Mouse (Mus musculus) liver, embryonic 11.5 days (tissue): ENCODE results near the gene Sidt1. TPM values are rescaled to one million over a fixed set of nuclear protein-coding genes. Genes with fewer than 3 reads are reported as not detected.
A peak's percentile ranks its signal among the peaks of the same experiment; 100 is the strongest.

Experiments
- ATAC-seq: fragments of 200-750 bp; cut with Nextera tagmentation; replicated peaks from 2 replicates; pipeline ENCODE4 v1.8.0; 2017; ENCODE audit warnings: moderate number of reproducible peaks, mild to moderate bottlenecking, moderate TSS enrichment, moderate library complexity; ENCODE audit not compliant: low FRiP score
- DNase-seq: peaks from one replicate; pipeline ENCODE4 v3.0.0-alpha.2; 2017; ENCODE audit warnings: low spot score
- H3K27ac ChIP-seq: fragments of 300-500 bp; sonication (generic); 2 replicates; pipeline ENCODE4 v1.5.1; 2014; ENCODE audit warnings: mild to moderate bottlenecking, low read depth, low read length, control low read depth
- H3K27me3 ChIP-seq: fragments of 300-500 bp; sonication (generic); replicated peaks from 2 replicates; pipeline ENCODE4 v1.6.1; 2014; ENCODE audit warnings: low read length, mixed read lengths; ENCODE audit not compliant: control insufficient read depth, insufficient read depth
- H3K36me3 ChIP-seq: fragments of 300-500 bp; sonication (generic); 2 replicates; pipeline ENCODE4 v1.6.1; 2014; ENCODE audit warnings: mild to moderate bottlenecking, low read length, moderate library complexity, mixed read lengths; ENCODE audit not compliant: control insufficient read depth, insufficient read depth
- H3K4me1 ChIP-seq: fragments of 300-500 bp; sonication (generic); replicated peaks from 2 replicates; pipeline ENCODE4 v1.6.1; 2014; ENCODE audit warnings: low read length, mixed read lengths; ENCODE audit not compliant: control insufficient read depth, insufficient read depth
- H3K4me2 ChIP-seq: fragments of 300-500 bp; sonication (generic); 2 replicates; pipeline ENCODE4 v1.6.1; 2014; ENCODE audit warnings: mild to moderate bottlenecking, control low read depth, moderate library complexity
- H3K4me3 ChIP-seq: fragments of 300-500 bp; sonication (generic); 2 replicates; pipeline ENCODE4 v1.5.1; 2014; ENCODE audit warnings: low read depth, low read length, control low read depth
- H3K9ac ChIP-seq: fragments of 300-500 bp; sonication (generic); 2 replicates; pipeline ENCODE4 v1.6.1; 2014; ENCODE audit warnings: low read depth, low read length, control low read depth
- H3K9me3 ChIP-seq: fragments of 300-500 bp; sonication (generic); 2 replicates; pipeline ENCODE4 v1.6.1; 2016; ENCODE audit warnings: low read length, inconsistent platforms, mixed read lengths; ENCODE audit not compliant: control insufficient read depth
- WGBS: fragments of 180-500 bp; shearing (Covaris S2); extraction: QIAGEN DNeasy Blood & Tissue Kit; methylation state at CpG from one replicate; pipeline ENCODE4 v1.1.7; 2014; 5-methylcytosine and 5-hydroxymethylcytosine counted together
- polyA plus RNA-seq: library from polyadenylated mRNA; unstranded; fragments of >200 nt; fragmentation: Nextera tagmentation; extraction: Ambion mirVana; gene quantifications from 2 replicates; pipeline ENCODE4 v1.2.1, GENCODE M21; 2014

Gene Sidt1
- polyA plus RNA-seq, 1 experiment from 2014 or later = not detected

DNA sequence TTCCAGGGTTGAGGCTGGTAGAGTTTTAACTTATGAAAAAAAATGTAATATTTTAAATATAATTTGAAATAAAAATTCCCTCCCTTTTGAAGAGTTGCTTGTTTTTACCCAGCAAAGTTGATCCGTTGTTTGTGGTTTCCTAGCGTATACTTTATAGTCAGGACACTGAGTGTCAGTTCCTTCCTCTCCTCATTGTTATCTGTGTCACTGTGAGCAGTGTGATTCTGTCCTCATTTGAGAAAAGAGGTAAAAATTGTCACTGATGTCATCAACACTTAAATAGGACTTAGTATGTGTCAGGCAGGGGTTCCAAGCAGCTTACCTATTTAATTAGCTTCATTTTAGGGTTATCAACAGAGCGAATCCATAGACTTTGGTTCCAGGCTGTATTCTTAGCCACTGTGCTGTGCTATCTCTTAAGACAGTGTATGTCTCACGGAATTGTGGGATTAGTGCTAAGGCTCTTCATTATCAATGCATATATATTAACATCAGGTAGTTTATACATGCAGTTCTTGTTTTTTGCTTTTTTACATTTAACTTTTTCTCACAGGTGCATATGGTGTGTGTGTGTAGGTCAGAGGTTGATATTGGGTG is 16.9 kb upstream of the Sidt1 start:
- H3K36me3 ChIP-seq = no peaks in the 10 kb centered on the region
- H3K9me3 ChIP-seq = no peaks in the 10 kb centered on the region
- 47% methylated on average over 4 of the region's 4 CpGs for WGBS
- no peaks in the 10 kb centered on the region for H3K27me3 ChIP-seq
- no peak overlapping the region for H3K9ac ChIP-seq
- H3K4me1 ChIP-seq = peaks cover 16% of the 10 kb centered on the region
- H3K4me2 ChIP-seq = peak overlapping the region; percentile 38; the same call in 1 of the 2 replicates
- ATAC-seq (no peak), DNase-seq (no peak)
- no peak overlapping the region for H3K27ac ChIP-seq
- no peak overlapping the region for H3K4me3 ChIP-seq

DNA sequence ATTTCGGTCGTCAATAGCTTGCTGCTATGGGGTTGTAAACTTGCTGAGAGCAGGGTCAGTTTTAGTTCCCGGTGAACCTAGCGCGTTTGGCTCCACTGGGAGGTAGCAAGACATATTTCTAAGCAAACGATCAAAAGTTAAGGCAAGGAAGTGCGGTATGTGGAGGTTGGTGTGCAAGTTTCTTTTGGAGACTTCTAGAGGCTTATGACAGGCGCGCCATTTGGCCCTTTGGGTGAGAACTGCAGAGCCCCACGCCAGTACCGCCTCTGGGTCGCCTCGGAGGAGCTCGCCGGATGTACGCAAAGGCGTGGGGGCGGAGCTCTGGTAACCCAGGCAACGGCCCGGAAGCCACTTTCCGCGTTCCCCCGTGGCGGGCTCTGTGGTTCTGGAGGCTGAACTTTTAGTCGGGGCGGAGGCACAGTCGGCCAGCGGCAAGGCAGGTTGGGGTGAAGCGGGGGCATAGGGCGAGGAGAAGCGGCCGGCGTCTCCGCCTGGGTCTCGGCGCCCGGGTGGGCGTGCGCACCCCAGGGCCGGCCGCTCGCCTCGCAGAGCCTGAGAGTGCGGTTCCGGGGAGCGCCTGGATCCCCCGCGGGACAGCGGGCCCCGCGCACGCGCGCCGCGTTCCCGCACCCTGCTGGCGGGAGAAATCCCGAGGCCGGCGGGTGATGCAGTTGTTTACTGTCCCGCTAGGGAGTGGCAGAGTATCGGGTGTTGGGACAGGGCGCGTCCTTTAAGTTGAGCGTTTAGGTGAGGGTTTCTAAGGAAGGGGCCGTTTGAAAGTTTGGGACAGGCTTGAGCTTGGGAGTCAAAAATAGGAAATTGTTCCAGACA is 14.3 kb upstream of the Sidt1 start, which contains the start of gene Spice1:
TSS of gene Spice1 (plus strand) at position 51 of the 831 bp plus-strand sequence.
- DNase-seq (peak; percentile 92), ATAC-seq (peak; percentile 99)
- Histone ChIP-seq H3K4me1 (peaks cover 16% of the 10 kb centered on the region), H3K27ac (peak within 1 kb of the TSS; percentile 77), H3K9ac (peak within 1 kb of the TSS; percentile 74), H3K9me3 (no peaks in the 10 kb centered on the region), H3K4me2 (peak within 1 kb of the TSS; percentile 76), H3K4me3 (peak within 1 kb of the TSS; percentile 70), H3K27me3 (no peaks in the 10 kb centered on the region), H3K36me3 (no peaks in the 10 kb centered on the region)
- under 1% methylated on average over 67 of the region's 67 CpGs for WGBS

DNA sequence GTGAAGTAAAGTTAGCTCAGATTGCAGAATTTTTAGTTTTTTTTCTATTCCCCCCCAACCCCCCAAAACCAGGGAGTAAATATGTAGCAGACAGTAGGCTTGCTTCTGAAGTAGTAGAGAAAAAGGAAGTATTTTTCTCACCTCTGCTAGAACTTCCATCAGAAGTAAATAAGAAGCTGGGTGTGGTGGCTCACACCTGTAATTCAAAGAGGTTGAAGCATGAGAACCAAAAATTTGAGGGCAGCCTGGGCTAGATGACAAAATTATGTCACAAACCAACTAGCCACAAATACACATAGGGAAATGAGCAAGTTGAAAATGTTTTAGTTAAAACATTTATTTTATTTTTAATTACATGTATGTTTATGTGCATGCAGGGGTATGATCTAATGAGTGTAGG is 4.5 kb upstream of the Sidt1 start:
- H3K4me3 ChIP-seq = no peak overlapping the region
- DNase-seq (no peak), ATAC-seq (no peak)
- H3K4me1 ChIP-seq = no peaks in the 10 kb centered on the region
- no peaks in the 10 kb centered on the region for H3K9me3 ChIP-seq
- H3K9ac ChIP-seq = no peak overlapping the region
- no peaks in the 10 kb centered on the region for H3K36me3 ChIP-seq
- H3K27me3 ChIP-seq = peaks cover 10% of the 10 kb centered on the region
- no peak overlapping the region for H3K27ac ChIP-seq
- no peak overlapping the region for H3K4me2 ChIP-seq

DNA sequence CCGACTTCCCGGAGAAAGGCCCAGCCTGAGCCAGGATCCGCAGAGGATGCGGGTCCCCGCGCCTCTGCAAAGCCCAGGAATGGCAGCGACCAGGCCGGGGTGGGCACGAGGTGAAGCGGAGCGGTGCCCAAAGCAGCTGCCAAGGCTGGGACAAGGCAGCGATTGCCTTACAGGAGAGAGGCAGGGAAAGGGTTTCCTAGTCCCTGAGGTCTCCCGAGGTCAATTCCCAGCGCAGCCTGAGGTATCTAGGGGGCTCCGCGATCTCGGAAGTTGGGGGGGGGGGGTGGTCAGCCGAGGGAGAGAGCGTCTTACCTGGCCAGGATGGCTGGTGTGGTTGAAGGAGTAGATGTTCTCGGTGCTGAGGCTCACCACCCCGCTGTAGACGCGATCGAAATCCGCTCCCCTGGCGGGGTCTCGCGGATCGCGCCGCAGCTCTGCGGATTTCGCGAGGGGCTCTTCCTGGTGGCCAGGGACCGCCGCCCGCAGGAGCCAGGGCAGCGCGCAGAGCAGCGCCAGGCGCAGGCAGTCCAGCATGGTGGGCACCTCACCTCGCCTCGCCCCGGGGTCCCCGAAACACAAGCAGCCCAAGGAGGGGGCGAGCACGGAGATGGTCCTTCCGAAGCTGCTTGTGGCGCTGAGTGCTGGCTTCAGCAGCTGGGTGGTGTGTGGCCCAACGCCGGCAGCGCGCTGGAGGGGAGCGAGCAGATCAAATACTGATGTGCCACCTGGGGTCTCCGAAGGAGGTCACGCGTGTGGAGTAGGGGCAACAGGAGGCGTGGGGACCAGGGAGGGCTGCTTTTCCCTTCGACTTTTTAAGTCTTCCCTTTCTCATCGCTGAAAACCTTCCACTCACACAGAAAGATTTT is 768 bp downstream of the Sidt1 start:
- Histone ChIP-seq H3K27me3 (peaks cover 28% of the 10 kb centered on the region), H3K36me3 (no peaks in the 10 kb centered on the region), H3K4me3 (peak overlapping the region; percentile 61), H3K4me1 (no peaks in the 10 kb centered on the region), H3K9ac (peak overlapping the region; percentile 25), H3K27ac (no peak overlapping the region), H3K4me2 (peak overlapping the region; percentile 98), H3K9me3 (peaks cover 3% of the 10 kb centered on the region; the same call in 1 of the 2 replicates)
- DNase-seq = peak; percentile 43
- WGBS = under 1% methylated on average over 59 of the region's 60 CpGs
- ATAC-seq = no peak

DNA sequence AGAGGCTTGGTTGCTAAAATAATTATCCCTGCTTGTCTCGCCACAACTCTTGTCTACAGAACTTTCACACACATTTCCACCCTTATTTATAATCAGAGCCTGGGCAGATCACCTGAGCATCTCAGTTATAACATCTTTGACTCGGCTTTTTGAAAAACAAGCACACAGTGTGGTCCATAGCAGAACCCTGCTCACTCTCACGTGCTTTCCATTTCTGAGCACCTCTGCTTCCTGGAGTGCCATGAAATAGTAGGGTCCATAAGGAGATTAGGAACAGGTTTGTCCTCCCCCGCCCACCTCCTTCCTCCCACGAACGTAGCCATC is 1.4 kb downstream of the Sidt1 start:
- H3K9me3 ChIP-seq = peaks cover 3% of the 10 kb centered on the region; the same call in 1 of the 2 replicates
- WGBS = 18% methylated on average over 6 of the region's 6 CpGs
- H3K4me3 ChIP-seq = peak overlapping the region; percentile 61
- no peak overlapping the region for H3K27ac ChIP-seq
- no peak for DNase-seq
- H3K9ac ChIP-seq = no peak overlapping the region
- no peak for ATAC-seq
- H3K4me2 ChIP-seq = peak overlapping the region; percentile 98
- no peaks in the 10 kb centered on the region for H3K36me3 ChIP-seq
- H3K27me3 ChIP-seq = peaks cover 28% of the 10 kb centered on the region
- H3K4me1 ChIP-seq = no peaks in the 10 kb centered on the region

DNA sequence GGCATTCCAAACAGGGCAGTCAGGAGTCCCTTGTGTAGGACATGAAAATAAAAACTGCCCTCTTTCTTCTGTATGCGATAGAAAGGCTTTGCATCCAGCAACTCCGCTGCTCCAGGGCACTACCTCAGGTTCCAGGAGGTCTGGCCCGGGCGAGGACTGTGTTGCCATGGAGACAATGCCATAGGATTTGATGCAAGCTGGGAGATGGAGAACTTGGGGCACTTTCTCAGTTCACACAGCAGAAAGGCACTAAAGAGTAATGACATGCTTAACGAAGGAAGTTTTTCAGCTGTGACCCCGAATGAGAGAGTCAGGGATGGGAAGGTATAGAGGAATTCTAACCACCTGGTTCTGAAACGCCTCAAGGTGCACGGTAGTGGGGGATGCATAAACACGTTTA is 1.8 kb downstream of the Sidt1 start:
- no peak overlapping the region for H3K9ac ChIP-seq
- H3K27ac ChIP-seq = no peak overlapping the region
- H3K4me1 ChIP-seq = no peaks in the 10 kb centered on the region
- DNase-seq (no peak), ATAC-seq (no peak)
- 31% methylated on average over 9 of the region's 9 CpGs for WGBS
- H3K27me3 ChIP-seq = peaks cover 28% of the 10 kb centered on the region
- peaks cover 3% of the 10 kb centered on the region; the same call in 1 of the 2 replicates for H3K9me3 ChIP-seq
- no peak overlapping the region for H3K4me3 ChIP-seq
- H3K36me3 ChIP-seq = no peaks in the 10 kb centered on the region
- no peak overlapping the region for H3K4me2 ChIP-seq

DNA sequence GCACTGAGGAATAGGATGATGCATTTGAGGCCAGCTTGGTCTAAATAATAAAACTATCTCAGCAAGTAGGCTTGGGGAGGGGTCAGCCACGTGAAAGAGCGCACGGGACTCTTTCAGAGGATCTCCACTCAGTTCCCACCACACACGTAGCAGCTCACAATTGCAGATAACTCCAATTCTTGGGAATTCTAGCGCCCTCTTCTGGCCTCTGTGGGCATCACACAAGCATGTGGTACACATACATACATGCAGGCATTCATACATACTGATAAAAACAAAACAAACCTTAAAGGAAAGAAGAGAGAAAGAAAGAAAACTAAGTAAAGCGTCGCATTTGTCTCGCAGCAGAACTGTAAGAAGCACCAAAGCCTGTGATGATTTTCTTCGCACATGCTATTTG is 2.3 kb downstream of the Sidt1 start:
- ATAC-seq = no peak
- H3K9me3 ChIP-seq = peaks cover 3% of the 10 kb centered on the region; the same call in 1 of the 2 replicates
- H3K27ac ChIP-seq = no peak overlapping the region
- no peak for DNase-seq
- H3K4me2 ChIP-seq = no peak overlapping the region
- no peak overlapping the region for H3K4me3 ChIP-seq
- H3K4me1 ChIP-seq = no peaks in the 10 kb centered on the region
- H3K36me3 ChIP-seq = no peaks in the 10 kb centered on the region
- 80% methylated on average over 9 of the region's 9 CpGs for WGBS
- H3K9ac ChIP-seq = no peak overlapping the region
- H3K27me3 ChIP-seq = peaks cover 28% of the 10 kb centered on the region

DNA sequence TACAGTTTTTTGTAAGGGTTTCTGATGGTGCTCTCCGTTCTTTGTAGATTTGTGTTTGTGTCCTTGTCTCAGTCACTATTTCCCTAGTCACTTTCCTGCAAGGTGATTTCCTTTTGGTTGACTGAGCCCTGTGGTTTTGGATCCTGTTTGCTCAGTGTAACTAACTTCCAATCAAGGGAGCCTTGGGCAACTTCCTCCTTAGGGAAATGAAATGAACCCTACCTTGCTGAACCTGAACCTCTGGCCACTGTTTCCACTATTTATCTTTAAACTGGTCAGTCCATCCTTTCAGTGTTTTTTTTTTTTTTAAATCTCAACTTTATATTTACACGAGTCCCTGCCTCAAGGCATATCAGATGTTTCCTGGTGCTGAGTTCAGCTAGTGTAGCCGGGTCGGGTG is 4.4 kb downstream of the Sidt1 start:
- 51% methylated on average over 4 of the region's 4 CpGs for WGBS
- no peak overlapping the region for H3K4me2 ChIP-seq
- H3K9me3 ChIP-seq = peaks cover 3% of the 10 kb centered on the region; the same call in 1 of the 2 replicates
- no peaks in the 10 kb centered on the region for H3K36me3 ChIP-seq
- DNase-seq (no peak), ATAC-seq (no peak)
- no peak overlapping the region for H3K4me3 ChIP-seq
- H3K4me1 ChIP-seq = no peaks in the 10 kb centered on the region
- no peak overlapping the region for H3K27ac ChIP-seq
- H3K9ac ChIP-seq = no peak overlapping the region
- peaks cover 23% of the 10 kb centered on the region for H3K27me3 ChIP-seq
